Mouse (Mus musculus): ENCODE measurements at regions not wholly inside any gene's neighbourhood (a gene's known extent, or its start where the extent isn't known, plus 50 kb on each side); places are given as distances from the start of the nearest gene placed in this dataset.

- Histone ChIP-seq H3K9ac (no peak overlapping the region), H3K9me3 (no peaks in the 10 kb centered on the region), H3K4me1 (no peaks in the 10 kb centered on the region), H3K4me2 (replicated peaks) (no peak overlapping the region), H3K27ac (no peak overlapping the region), H3K36me3 (no peaks in the 10 kb centered on the region), H3K4me3 (no peak overlapping the region), H3K27me3 (no peaks in the 10 kb centered on the region)
- no peak for ATAC-seq (ENCODE audit: insufficient number of reproducible peaks, insufficient read depth, low FRiP score, low TSS enrichment)
- 87% methylated on average over 6 of the region's 6 CpGs for WGBS
Measured at GRCm38 (mm10) chr6:35378851-35379250, 52.9 kb upstream of the Fam180a start.

- Histone ChIP-seq H3K36me3 (no peaks in the 10 kb centered on the region), H3K9me3 (no peaks in the 10 kb centered on the region), H3K27ac (no peak overlapping the region), H3K27me3 (no peaks in the 10 kb centered on the region), H3K4me2 (replicated peaks) (no peak overlapping the region), H3K4me3 (no peak overlapping the region), H3K9ac (no peak overlapping the region), H3K4me1 (no peaks in the 10 kb centered on the region)
- no peak for ATAC-seq (ENCODE audit: insufficient number of reproducible peaks, insufficient read depth, low FRiP score, low TSS enrichment)
- WGBS, result 74% methylated on average over 3 of the region's 3 CpGs
Measured at GRCm38 (mm10) chr6:35377535-35377934, 51.6 kb upstream of the Fam180a start.

- H3K4me3 ChIP-seq, result no peak overlapping the region
- no peaks in the 10 kb centered on the region for H3K4me1 ChIP-seq
- no peak overlapping the region for H3K27ac ChIP-seq
- H3K4me2 ChIP-seq (replicated peaks), result no peak overlapping the region
- H3K9me3 ChIP-seq, result no peaks in the 10 kb centered on the region
- ATAC-seq (ENCODE audit: insufficient number of reproducible peaks, insufficient read depth, low FRiP score, low TSS enrichment), result no peak
- no peaks in the 10 kb centered on the region for H3K27me3 ChIP-seq
- H3K36me3 ChIP-seq, result no peaks in the 10 kb centered on the region
- no peak overlapping the region for H3K9ac ChIP-seq
- 83% methylated on average over 9 of the region's 9 CpGs for WGBS
Measured at GRCm38 (mm10) chr6:35376526-35376925, 50.6 kb upstream of the Fam180a start.
